20 mouse cellular contexts compared by ENCODE assay signal in genomic region chr4:43612534-43612933, GRCm38 (mm10). TPM values are rescaled to one million over a fixed set of nuclear protein-coding genes. Genes with fewer than 3 reads are reported as not detected.
A peak's percentile ranks its signal among the peaks of the same experiment; 100 is the strongest.
DNase-seq lines count a peak whose midpoint lies in the region; ATAC-seq and TF ChIP-seq lines count a peak whose summit lies in the region.
"Had no signal": no experiment of that assay in that cellular context is flagged by ENCODE, and none has a peak within 500 bp of the region (broad histone marks: within the 10 kb centered on the region; RNA-seq: fewer than 3 reads in every experiment).

No protein-coding gene starts in this region.

- no peaks in the 10 kb centered on the region for H3K79me2 ChIP-seq in MEL (ENCODE audit: control insufficient read depth, insufficient read depth, low read length, poor library complexity)

- WGBS in forebrain, embryonic 10.5 days, result 76% methylated on average over 10 of the region's 10 CpGs
- 66% methylated on average over 10 of the region's 10 CpGs for WGBS in forebrain, postnatal 0 days
- 26% methylated on average over 10 of the region's 10 CpGs for WGBS in liver, postnatal 0 days (ENCODE audit: insufficient replicate concordance)

- peak; percentile 78 to 88 for TF ChIP-seq EP300 in MEL (IDR thresholded peaks at IDR 0.05; ENCODE audit: low read depth in 1 of 2, low read length in 2 of 2)
- 0 out of 2 replicates have a peak, but pooled peaks have one; percentile 2 for TF ChIP-seq EP300 in liver, postnatal 0 days (IDR thresholded peaks at IDR 0.05; ENCODE audit: low read depth)

- peak; percentile 10 for DNase-seq in forebrain, embryonic 10.5 days (ENCODE audit: extremely low spot score, low spot score)
- DNase-seq in forebrain, postnatal 0 days, result no peak
- peak; percentile 92 for DNase-seq in MEL (ENCODE audit: low read depth, low spot score)
- DNase-seq in liver, postnatal 0 days, result no peak
- DNase-seq in thymus, postnatal 36 days, result no peak
- no peak for DNase-seq in layer of hippocampus, adult 8-10 months (ENCODE audit: low spot score in 2 of 2)
- no peak for DNase-seq in kidney, adult 8-10 months
- DNase-seq: cerebellum, adult 8-10 months; gastrocnemius, adult 2 months had no signal

- ATAC-seq in forebrain, postnatal 0 days, result no peak
- ATAC-seq in granulocyte monocyte progenitor cell, adult 5-6 weeks (replicated peaks; ENCODE audit: poor library complexity, severe bottlenecking), result peak; percentile 65
- peak; percentile 48 for ATAC-seq in liver, postnatal 0 days
- ATAC-seq: hindbrain, postnatal 0 days; intestine, postnatal 0 days had no signal

- no peaks in the 10 kb centered on the region for H3K4me1 ChIP-seq in forebrain, embryonic 10.5 days
- H3K4me1 ChIP-seq in forebrain, postnatal 0 days (ENCODE audit: insufficient read depth), result no peaks in the 10 kb centered on the region
- H3K4me1 ChIP-seq in MEL (ENCODE audit: control insufficient read depth in 1 of 2, insufficient read depth in 2 of 2, low read length in 2 of 2), result peaks cover 3 to 5% of the 10 kb centered on the region in 2 experiments; a peak in 3 of 4 replicates
- H3K4me1 ChIP-seq in liver, postnatal 0 days (ENCODE audit: insufficient read depth), result peaks cover 6% of the 10 kb centered on the region; the same call in 1 of the 2 replicates
- H3K4me1 ChIP-seq: hindbrain, embryonic 10.5 days; limb, embryonic 13.5 days; lung, embryonic 15.5 days had no signal

- no peak overlapping the region for H3K27ac ChIP-seq in forebrain, embryonic 10.5 days
- H3K27ac ChIP-seq in forebrain, postnatal 0 days (ENCODE audit: low read depth, low read length), result no peak overlapping the region
- peak overlapping the region; percentile 93 for H3K27ac ChIP-seq in MEL (ENCODE audit: control insufficient read depth, low read depth, low read length)
- peak overlapping the region; percentile 62 for H3K27ac ChIP-seq in liver, postnatal 0 days (ENCODE audit: low read depth)
- H3K27ac ChIP-seq: gastrocnemius, adult 2 months; hindbrain, embryonic 10.5 days; hindbrain, postnatal 0 days; kidney, postnatal 0 days; limb, embryonic 13.5 days; lung, embryonic 15.5 days had no signal

- no peak for TF ChIP-seq CTCF in forebrain, postnatal 0 days (IDR thresholded peaks at IDR 0.05; ENCODE audit: low read depth)
- no peak for TF ChIP-seq CTCF in MEL (IDR thresholded peaks at IDR 0.05 in 2 of 3, conservative IDR thresholded peaks at IDR 0.05 in 1 of 3; ENCODE audit: control insufficient read depth in 1 of 3, insufficient read depth in 1 of 3, low read depth in 2 of 3, low read length in 3 of 3, poor library complexity in 1 of 3, severe bottlenecking in 1 of 3)
- no peak for TF ChIP-seq CTCF in liver, postnatal 0 days (IDR thresholded peaks at IDR 0.05; ENCODE audit: low read depth)

- no peaks in the 10 kb centered on the region for H3K9me3 ChIP-seq in forebrain, embryonic 10.5 days
- no peaks in the 10 kb centered on the region for H3K9me3 ChIP-seq in forebrain, postnatal 0 days (ENCODE audit: low read length)
- no peaks in the 10 kb centered on the region for H3K9me3 ChIP-seq in MEL (replicated peaks; ENCODE audit: insufficient read depth, low read length)
- H3K9me3 ChIP-seq in liver, postnatal 0 days (ENCODE audit: low read length), result no peaks in the 10 kb centered on the region
- H3K9me3 ChIP-seq: hindbrain, embryonic 10.5 days; limb, embryonic 13.5 days; lung, embryonic 15.5 days had no signal

- H3K36me3 ChIP-seq in forebrain, embryonic 10.5 days (replicated peaks), result no peaks in the 10 kb centered on the region
- no peaks in the 10 kb centered on the region for H3K36me3 ChIP-seq in forebrain, postnatal 0 days (ENCODE audit: insufficient read depth)
- H3K36me3 ChIP-seq in MEL (ENCODE audit: control insufficient read depth in 1 of 2, insufficient read depth in 2 of 2, low read length in 2 of 2), result peaks cover 0 to 15% of the 10 kb centered on the region in 2 experiments; a peak in 2 of 4 replicates
- no peaks in the 10 kb centered on the region for H3K36me3 ChIP-seq in liver, postnatal 0 days (replicated peaks; ENCODE audit: insufficient read depth, low read length)
- H3K36me3 ChIP-seq: hindbrain, embryonic 10.5 days; limb, embryonic 13.5 days; lung, embryonic 15.5 days had no signal

- H3K4me2 ChIP-seq in forebrain, postnatal 0 days (ENCODE audit: low read depth), result no peak overlapping the region
- peak overlapping the region; percentile 62 for H3K4me2 ChIP-seq in liver, postnatal 0 days (ENCODE audit: low read depth, low read length)
- H3K4me2 ChIP-seq: limb, embryonic 13.5 days; lung, embryonic 15.5 days had no signal

- H3K27me3 ChIP-seq in forebrain, embryonic 10.5 days (ENCODE audit: poor library complexity, severe bottlenecking), result no peaks in the 10 kb centered on the region
- H3K27me3 ChIP-seq in forebrain, postnatal 0 days (ENCODE audit: insufficient read depth, low read length), result no peaks in the 10 kb centered on the region
- H3K27me3 ChIP-seq in MEL (ENCODE audit: control insufficient read depth in 1 of 2, insufficient read depth in 2 of 2, low read length in 2 of 2), result no peaks in the 10 kb centered on the region
- H3K27me3 ChIP-seq in liver, postnatal 0 days (ENCODE audit: insufficient read depth, low read length), result no peaks in the 10 kb centered on the region
- H3K27me3 ChIP-seq: limb, embryonic 13.5 days; lung, embryonic 15.5 days had no signal

- no peak overlapping the region for H3K9ac ChIP-seq in forebrain, postnatal 0 days
- H3K9ac ChIP-seq in MEL (ENCODE audit: control insufficient read depth, low read depth, low read length, poor library complexity, severe bottlenecking), result peak overlapping the region; percentile 71
- H3K9ac ChIP-seq in liver, postnatal 0 days (replicated peaks), result peak overlapping the region; percentile 12; the same call in 1 of the 2 replicates
- H3K9ac ChIP-seq: limb, embryonic 13.5 days; lung, embryonic 15.5 days had no signal

- no peak for TF ChIP-seq POLR2A in MEL (IDR thresholded peaks at IDR 0.05; ENCODE audit: control insufficient read depth in 1 of 2, insufficient read depth in 1 of 2, low read depth in 1 of 2, low read length in 2 of 2, poor library complexity in 1 of 2)

- no peak overlapping the region for H3K4me3 ChIP-seq in forebrain, embryonic 10.5 days
- H3K4me3 ChIP-seq in forebrain, postnatal 0 days (ENCODE audit: low read depth, low read length), result no peak overlapping the region
- H3K4me3 ChIP-seq in MEL (ENCODE audit: control insufficient read depth in 1 of 2, insufficient read depth in 1 of 2, low read depth in 2 of 2, low read length in 2 of 2), result peak overlapping the region; percentile 41 to 51
- 0 out of 2 replicates have a peak overlapping the region, but pooled peaks have one; percentile 5 for H3K4me3 ChIP-seq in liver, postnatal 0 days (ENCODE audit: low read depth, low read length)
- H3K4me3 ChIP-seq: gastrocnemius, adult 2 months; hindbrain, embryonic 10.5 days; limb, embryonic 13.5 days; lung, embryonic 15.5 days had no signal

- TF ChIP-seq RAD21 in MEL (IDR thresholded peaks at IDR 0.05; ENCODE audit: low read depth, low read length), result no peak

RNA-seq across cellular contexts. Expression of gene Npr2, which starts 19.2 kb away (rescaled TPM):
- 5.4 and 6.2 TPM in 2 replicates for polyA plus RNA-seq in forebrain, embryonic 10.5 days (2016; fragmentation: Nextera tagmentation; extraction: Ambion mirVana)
- 28.2 and 35.3 TPM in 2 replicates for total RNA-seq in forebrain, postnatal 0 days (2014; rRNA removed)
- 7.9 and 9.1 TPM in 2 replicates for polyA plus RNA-seq in forebrain, postnatal 0 days (2015; fragmentation: Nextera tagmentation; extraction: Ambion mirVana)
- total RNA-seq in MEL (2012; rRNA removed), result 0.27 and 0.49 TPM in 2 replicates
- polyA plus RNA-seq in MEL (2012; ENCODE audit: insufficient read depth in 1 of 2, insufficient read length in 2 of 2, low read depth in 1 of 2, low replicate concordance in 2 of 2, missing spikeins in 1 of 2), result 1 to 10 TPM in 1 of 2 experiments, not detected in 1; 2.3 TPM
- 0.64 TPM in 1 of 2 replicates, not detected in the other for total RNA-seq in granulocyte monocyte progenitor cell, adult 5-6 weeks (2014; fragmentation: Nextera tagmentation)
- 0.31 and 0.56 TPM in 2 replicates for total RNA-seq in granulocyte monocyte progenitor cell, adult 5-6 weeks (2017)
- 0.54 and 0.82 TPM in 2 replicates for polyA plus RNA-seq in liver, postnatal 0 days (2015; fragmentation: Nextera tagmentation; extraction: Ambion mirVana)
- 10 to 100 TPM; 54.6 to 68.4 (median 59.4) TPM for total RNA-seq in layer of hippocampus, adult 8-10 months (2022)

RNA-seq across cellular contexts. Expression of gene Msmp, which starts 28.2 kb away (rescaled TPM):
- 0.97 TPM in 1 of 2 replicates, not detected in the other for polyA plus RNA-seq in forebrain, embryonic 10.5 days (2016; fragmentation: Nextera tagmentation; extraction: Ambion mirVana)
- total RNA-seq in forebrain, postnatal 0 days (2014; rRNA removed), result not detected in 2 replicates
- polyA plus RNA-seq in forebrain, postnatal 0 days (2015; fragmentation: Nextera tagmentation; extraction: Ambion mirVana), result 0.38 and 1.9 TPM in 2 replicates
- total RNA-seq in MEL (2012; rRNA removed), result 0.73 and 1.0 TPM in 2 replicates
- 1 to 10 TPM in 1 of 2 experiments, not detected in 1; 2.5 TPM for polyA plus RNA-seq in MEL (2012; ENCODE audit: insufficient read depth in 1 of 2, insufficient read length in 2 of 2, low read depth in 1 of 2, low replicate concordance in 2 of 2, missing spikeins in 1 of 2)
- not detected in 2 replicates for total RNA-seq in granulocyte monocyte progenitor cell, adult 5-6 weeks (2014; fragmentation: Nextera tagmentation)
- total RNA-seq in granulocyte monocyte progenitor cell, adult 5-6 weeks (2017), result not detected in 2 replicates
- polyA plus RNA-seq in liver, postnatal 0 days (2015; fragmentation: Nextera tagmentation; extraction: Ambion mirVana), result 0.96 TPM in 1 of 2 replicates, not detected in the other
- not detected for total RNA-seq in layer of hippocampus, adult 8-10 months (2022)
- total RNA-seq: hindbrain, postnatal 0 days; layer of hippocampus, postnatal 25 days; left cerebral cortex, postnatal 14 days had no signal
- polyA plus RNA-seq: embryonic facial prominence, embryonic 11.5 days; intestine, postnatal 0 days; small intestine, adult 2 months had no signal

RNA-seq across cellular contexts. Expression of gene Gba2, which starts 33.9 kb away (rescaled TPM):
- 24.3 and 26.4 TPM in 2 replicates for polyA plus RNA-seq in forebrain, embryonic 10.5 days (2016; fragmentation: Nextera tagmentation; extraction: Ambion mirVana)
- 31.6 and 37.7 TPM in 2 replicates for total RNA-seq in forebrain, postnatal 0 days (2014; rRNA removed)
- 45.4 and 45.5 TPM in 2 replicates for polyA plus RNA-seq in forebrain, postnatal 0 days (2015; fragmentation: Nextera tagmentation; extraction: Ambion mirVana)
- total RNA-seq in MEL (2012; rRNA removed), result 5.7 and 6.2 TPM in 2 replicates
- 10 to 100 TPM in 1 of 2 experiments, not detected in 1; 24.9 TPM for polyA plus RNA-seq in MEL (2012; ENCODE audit: insufficient read depth in 1 of 2, insufficient read length in 2 of 2, low read depth in 1 of 2, low replicate concordance in 2 of 2, missing spikeins in 1 of 2)
- 10.6 and 19.0 TPM in 2 replicates for total RNA-seq in granulocyte monocyte progenitor cell, adult 5-6 weeks (2014; fragmentation: Nextera tagmentation)
- 7.8 and 8.4 TPM in 2 replicates for total RNA-seq in granulocyte monocyte progenitor cell, adult 5-6 weeks (2017)
- polyA plus RNA-seq in liver, postnatal 0 days (2015; fragmentation: Nextera tagmentation; extraction: Ambion mirVana), result 7.3 and 8.4 TPM in 2 replicates
- total RNA-seq in layer of hippocampus, adult 8-10 months (2022), result 10 to 100 TPM; 58.7 to 64.7 (median 60.9) TPM

RNA-seq across cellular contexts. Expression of gene Rgp1, which starts 34.0 kb away (rescaled TPM):
- 15.3 and 24.2 TPM in 2 replicates for polyA plus RNA-seq in forebrain, embryonic 10.5 days (2016; fragmentation: Nextera tagmentation; extraction: Ambion mirVana)
- total RNA-seq in forebrain, postnatal 0 days (2014; rRNA removed), result 17.6 and 22.6 TPM in 2 replicates
- 7.1 and 10.4 TPM in 2 replicates for polyA plus RNA-seq in forebrain, postnatal 0 days (2015; fragmentation: Nextera tagmentation; extraction: Ambion mirVana)
- 14.3 and 17.1 TPM in 2 replicates for total RNA-seq in MEL (2012; rRNA removed)
- 10 to 100 TPM in 1 of 2 experiments, not detected in 1; 47.6 TPM for polyA plus RNA-seq in MEL (2012; ENCODE audit: insufficient read depth in 1 of 2, insufficient read length in 2 of 2, low read depth in 1 of 2, low replicate concordance in 2 of 2, missing spikeins in 1 of 2)
- total RNA-seq in granulocyte monocyte progenitor cell, adult 5-6 weeks (2014; fragmentation: Nextera tagmentation), result 28.1 and 30.8 TPM in 2 replicates
- 9.9 and 10.9 TPM in 2 replicates for total RNA-seq in granulocyte monocyte progenitor cell, adult 5-6 weeks (2017)
- polyA plus RNA-seq in liver, postnatal 0 days (2015; fragmentation: Nextera tagmentation; extraction: Ambion mirVana), result 6.3 and 7.3 TPM in 2 replicates
- 10 to 100 TPM; 46.2 to 69.0 (median 51.0) TPM for total RNA-seq in layer of hippocampus, adult 8-10 months (2022)

RNA-seq across cellular contexts. Expression of gene Spag8, which starts 40.9 kb away (rescaled TPM):
- polyA plus RNA-seq in forebrain, embryonic 10.5 days (2016; fragmentation: Nextera tagmentation; extraction: Ambion mirVana), result 1.9 and 2.9 TPM in 2 replicates
- total RNA-seq in forebrain, postnatal 0 days (2014; rRNA removed), result 5.8 and 6.1 TPM in 2 replicates
- polyA plus RNA-seq in forebrain, postnatal 0 days (2015; fragmentation: Nextera tagmentation; extraction: Ambion mirVana), result 6.0 and 9.1 TPM in 2 replicates
- 0.15 and 0.29 TPM in 2 replicates for total RNA-seq in MEL (2012; rRNA removed)
- under 1 TPM in 1 of 2 experiments, not detected in 1; 0.57 TPM for polyA plus RNA-seq in MEL (2012; ENCODE audit: insufficient read depth in 1 of 2, insufficient read length in 2 of 2, low read depth in 1 of 2, low replicate concordance in 2 of 2, missing spikeins in 1 of 2)
- total RNA-seq in granulocyte monocyte progenitor cell, adult 5-6 weeks (2014; fragmentation: Nextera tagmentation), result 1.3 TPM in 1 of 2 replicates, not detected in the other
- not detected in 2 replicates for total RNA-seq in granulocyte monocyte progenitor cell, adult 5-6 weeks (2017)
- polyA plus RNA-seq in liver, postnatal 0 days (2015; fragmentation: Nextera tagmentation; extraction: Ambion mirVana), result not detected in 2 replicates
- 1 to 10 TPM; 1.5 to 2.7 (median 2.0) TPM for total RNA-seq in layer of hippocampus, adult 8-10 months (2022)

Comparison
In these comparisons a context has a peak if more than half of its experiments do, and no peak if none do; other contexts are left out.
1. DNase-seq: peak in forebrain, embryonic 10.5 days (single experiment) and MEL (single experiment); none in forebrain, postnatal 0 days (single experiment), liver, postnatal 0 days (single experiment), thymus, postnatal 36 days (0 of 2), layer of hippocampus, adult 8-10 months (0 of 2) and kidney, adult 8-10 months (0 of 2).
2. H3K27ac ChIP-seq: peak in MEL (single experiment) and liver, postnatal 0 days (single experiment); none in forebrain, embryonic 10.5 days (single experiment) and forebrain, postnatal 0 days (single experiment).
3. H3K4me3 ChIP-seq: peak in MEL (2 of 2) and liver, postnatal 0 days (single experiment); none in forebrain, embryonic 10.5 days (single experiment) and forebrain, postnatal 0 days (single experiment).
4. RNA of gene Npr2, which starts 19.2 kb away (total RNA-seq): 54.6 to 68.4 TPM in layer of hippocampus, adult 8-10 months and 28.2 to 35.3 TPM in forebrain, postnatal 0 days; 0.31 to 0.64 TPM in granulocyte monocyte progenitor cell, adult 5-6 weeks and 0.27 to 0.49 TPM in MEL; every median in the first group is over 10 times any median in the second.